Mouse (Mus musculus): ENCODE results near the gene Ap3m1. TPM values are rescaled to one million over a fixed set of nuclear protein-coding genes. Genes with fewer than 3 reads are reported as not detected.

The Ap3m1 gene
- polyA plus RNA-seq, 1 experiment from 2014 or later = 121 TPM

DNA sequence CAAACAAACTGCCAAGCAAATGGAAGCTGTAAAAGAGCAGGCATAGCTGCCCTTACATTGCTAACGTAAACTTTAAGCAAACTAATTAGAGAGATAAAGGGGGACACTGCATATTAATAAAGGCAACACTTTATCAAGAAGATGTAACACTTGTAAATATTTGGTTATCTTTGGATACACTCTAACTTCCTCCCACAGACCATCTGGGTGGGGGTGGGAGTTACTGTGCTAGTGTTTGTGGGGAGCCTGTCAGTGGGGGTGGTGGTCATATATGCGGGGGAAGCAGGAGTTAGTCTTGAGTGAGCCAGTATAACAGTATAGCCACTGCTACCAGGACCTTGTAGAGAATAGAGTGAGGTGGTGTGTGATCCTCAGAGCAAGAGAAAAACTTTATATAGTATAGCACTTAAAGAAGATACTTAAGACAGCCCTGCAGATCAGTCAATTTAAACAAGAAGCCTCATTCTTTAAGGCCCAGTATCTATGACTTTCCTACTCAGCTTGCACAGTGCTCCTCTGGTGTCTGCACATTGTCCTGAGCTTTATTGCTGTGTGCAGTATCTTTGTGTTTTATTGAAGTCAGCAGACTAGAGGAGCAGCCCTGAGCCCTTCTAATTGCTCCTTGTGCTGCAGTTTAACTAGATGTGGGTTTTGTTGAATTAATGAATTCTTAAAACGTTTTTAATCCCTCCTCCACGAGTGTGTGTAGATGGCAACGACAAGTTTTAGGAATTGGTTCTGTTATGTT is 10.6 kb upstream of the Ap3m1 start:
- no peak overlapping the region for H3K4me3 ChIP-seq (replicated peaks)
- WGBS = 62% methylated on average over 5 of the region's 5 CpGs
- no peaks in the 10 kb centered on the region for H3K36me3 ChIP-seq (replicated peaks)
- no peak overlapping the region for H3K27ac ChIP-seq
- H3K4me2 ChIP-seq = no peak overlapping the region
- H3K27me3 ChIP-seq = no peaks in the 10 kb centered on the region
- H3K9ac ChIP-seq = no peak overlapping the region
- H3K4me1 ChIP-seq = no peaks in the 10 kb centered on the region
- H3K9me3 ChIP-seq = no peaks in the 10 kb centered on the region
- ATAC-seq (ENCODE audit: low FRiP score) = no peak

DNA sequence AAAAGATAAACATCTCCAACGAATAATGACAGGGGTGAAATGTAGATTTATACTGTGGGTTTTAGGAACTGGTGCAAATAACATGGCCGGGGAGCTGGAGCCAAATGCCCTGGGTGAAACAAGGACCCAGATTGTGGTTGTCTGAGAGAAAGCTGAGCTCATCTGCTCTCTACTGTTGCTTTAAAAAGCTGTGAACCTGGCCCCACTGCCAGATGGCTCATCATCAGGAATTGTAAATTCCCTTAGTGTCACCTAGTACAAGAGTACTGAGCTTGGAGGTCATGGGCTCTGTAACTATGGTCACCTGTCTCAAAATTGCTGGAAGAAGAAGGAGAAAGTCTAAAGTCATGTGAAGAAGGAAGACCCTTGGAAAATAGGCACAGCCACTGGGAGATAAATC is 6.7 kb upstream of the Ap3m1 start:
- no peaks in the 10 kb centered on the region for H3K4me1 ChIP-seq
- 93% methylated on average over 2 of the region's 2 CpGs for WGBS
- no peak overlapping the region for H3K4me3 ChIP-seq (replicated peaks)
- no peak for ATAC-seq (ENCODE audit: low FRiP score)
- no peaks in the 10 kb centered on the region for H3K27me3 ChIP-seq
- H3K9me3 ChIP-seq = no peaks in the 10 kb centered on the region
- no peak overlapping the region for H3K4me2 ChIP-seq
- H3K9ac ChIP-seq = no peak overlapping the region
- H3K27ac ChIP-seq = no peak overlapping the region
- no peaks in the 10 kb centered on the region for H3K36me3 ChIP-seq (replicated peaks)

DNA sequence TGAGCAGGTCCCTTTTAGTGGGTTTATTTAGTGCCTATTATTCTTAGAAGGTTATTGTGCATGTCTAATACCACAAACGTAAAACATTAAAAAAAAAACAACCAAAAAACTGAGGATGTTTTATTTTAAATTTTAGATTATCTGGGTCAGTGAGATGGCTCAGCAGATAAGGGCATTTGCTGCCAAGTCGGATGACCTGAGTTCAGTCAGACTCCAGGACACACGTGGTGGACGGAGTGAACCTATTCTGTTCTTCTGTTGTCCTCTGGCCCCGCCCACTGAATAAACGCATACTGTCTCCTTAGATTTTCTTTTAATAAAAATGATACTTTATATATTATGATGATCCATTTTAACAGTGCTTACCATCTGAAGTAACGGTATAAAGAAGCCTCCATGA is 1.3 kb upstream of the Ap3m1 start:
- H3K4me2 ChIP-seq = peak overlapping the region; percentile 93
- no peak for ATAC-seq (ENCODE audit: low FRiP score)

DNA sequence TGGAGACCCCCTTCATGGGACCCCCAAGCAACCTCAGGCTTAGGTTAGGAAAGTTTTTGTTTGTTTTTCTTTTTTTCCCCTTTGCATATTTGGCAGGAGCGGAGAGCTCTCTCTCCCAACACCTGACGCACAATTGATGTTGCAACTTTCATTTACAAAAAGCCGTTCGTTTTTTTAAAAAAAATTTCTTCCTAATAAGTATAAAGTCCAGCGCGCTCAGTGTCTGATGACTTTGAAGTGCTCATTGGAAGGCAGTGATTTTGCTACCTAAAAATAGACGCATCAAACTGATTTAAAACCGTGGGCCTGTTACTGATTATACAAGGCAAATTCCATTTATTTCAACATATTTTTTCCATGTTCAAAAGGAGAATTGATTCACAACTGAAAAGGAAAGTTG is 843 bp upstream of the Ap3m1 start:
- ATAC-seq (ENCODE audit: low FRiP score) = no peak
- Histone ChIP-seq H3K27me3 (no peaks in the 10 kb centered on the region), H3K4me1 (peaks cover 12% of the 10 kb centered on the region; the same call in 1 of the 2 replicates), H3K4me2 (peak overlapping the region; percentile 93), H3K9me3 (0 out of 2 replicates have a peak, but pooled peaks cover 3% of the 10 kb centered on the region), H3K27ac (no peak overlapping the region), H3K36me3 (replicated peaks) (no peaks in the 10 kb centered on the region), H3K4me3 (replicated peaks) (peak overlapping the region; percentile 83), H3K9ac (peak overlapping the region; percentile 83)
- 9% methylated on average over 8 of the region's 8 CpGs for WGBS

More for the DNA sequence above, 1.3 kb upstream of the Ap3m1 start:
- Histone ChIP-seq H3K9me3 (0 out of 2 replicates have a peak, but pooled peaks cover 3% of the 10 kb centered on the region), H3K36me3 (replicated peaks) (no peaks in the 10 kb centered on the region), H3K9ac (no peak overlapping the region), H3K27me3 (no peaks in the 10 kb centered on the region), H3K4me1 (peaks cover 12% of the 10 kb centered on the region; the same call in 1 of the 2 replicates), H3K4me3 (replicated peaks) (peak overlapping the region; percentile 83; the same call in 1 of the 2 replicates), H3K27ac (no peak overlapping the region)
- 44% methylated on average over 7 of the region's 7 CpGs for WGBS

DNA sequence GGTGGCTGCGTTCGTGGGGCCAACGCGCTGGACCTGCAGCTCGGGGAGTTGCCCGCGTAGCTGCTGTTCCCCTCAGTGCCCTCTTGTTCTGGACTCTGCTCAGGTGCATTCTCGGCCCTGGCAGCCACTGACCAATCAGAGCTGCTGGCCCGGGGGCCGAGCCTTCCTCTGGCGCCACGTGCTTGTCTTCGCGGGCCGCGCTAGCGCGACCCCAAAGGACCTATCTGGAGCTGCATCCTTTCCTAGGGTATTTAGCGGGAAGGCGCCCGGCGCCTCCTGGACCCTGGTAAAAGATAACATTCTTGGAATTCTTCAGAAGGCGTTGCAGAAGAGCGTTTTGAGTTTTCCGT is 448 bp upstream of the Ap3m1 start:
- under 1% methylated on average over 25 of the region's 25 CpGs for WGBS
- Histone ChIP-seq H3K4me1 (peaks cover 12% of the 10 kb centered on the region; the same call in 1 of the 2 replicates), H3K9ac (peak overlapping the region; percentile 83), H3K4me3 (replicated peaks) (peak overlapping the region; percentile 83), H3K27me3 (no peaks in the 10 kb centered on the region), H3K27ac (peak overlapping the region; percentile 90), H3K4me2 (peak overlapping the region; percentile 93), H3K36me3 (replicated peaks) (no peaks in the 10 kb centered on the region), H3K9me3 (0 out of 2 replicates have a peak, but pooled peaks cover 3% of the 10 kb centered on the region)
- ATAC-seq (ENCODE audit: low FRiP score) = peak; percentile 83

DNA sequence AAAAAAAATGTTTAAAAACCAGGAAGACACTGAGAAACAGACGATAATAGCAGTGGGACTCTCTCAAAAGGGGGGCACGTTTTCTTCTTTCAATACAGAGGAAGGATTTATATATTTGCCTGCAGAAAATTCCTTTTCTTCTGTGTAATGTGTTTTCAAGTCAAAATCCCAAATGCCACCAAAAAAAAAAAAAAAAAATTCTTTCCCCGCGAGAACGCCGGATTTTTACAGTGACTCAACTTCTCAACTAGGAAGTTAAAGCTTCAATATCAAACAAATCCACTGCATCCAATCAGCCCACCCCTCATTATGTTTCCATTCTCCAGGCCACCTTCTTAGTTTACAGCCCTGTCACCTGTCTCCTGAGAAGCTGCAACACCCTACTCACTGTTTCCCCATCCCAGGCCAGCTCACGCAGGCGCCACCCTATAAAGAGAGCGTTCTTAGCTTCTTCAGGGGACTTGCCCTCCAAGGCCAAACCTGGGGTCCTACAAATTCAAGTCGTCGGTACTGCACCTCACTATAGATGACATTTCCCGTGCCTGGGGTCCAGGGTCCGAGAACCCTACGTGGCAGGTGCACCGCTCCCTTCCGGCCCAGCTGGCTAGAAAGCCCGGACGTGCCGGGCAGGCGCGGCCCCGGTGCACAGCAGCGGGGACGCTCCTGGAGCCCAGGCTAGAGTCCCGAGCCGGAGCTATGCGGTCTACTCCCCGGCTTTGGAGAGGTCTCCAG is 762 bp downstream of the Ap3m1 start:
- Histone ChIP-seq H3K27me3 (no peaks in the 10 kb centered on the region), H3K9me3 (0 out of 2 replicates have a peak, but pooled peaks cover 3% of the 10 kb centered on the region), H3K36me3 (replicated peaks) (no peaks in the 10 kb centered on the region), H3K9ac (peak overlapping the region; percentile 83), H3K27ac (peak overlapping the region; percentile 90), H3K4me3 (replicated peaks) (peak overlapping the region; percentile 83), H3K4me1 (peaks cover 12% of the 10 kb centered on the region; the same call in 1 of the 2 replicates), H3K4me2 (peak overlapping the region; percentile 93)
- ATAC-seq (ENCODE audit: low FRiP score) = no peak
- 11% methylated on average over 28 of the region's 28 CpGs for WGBS

DNA sequence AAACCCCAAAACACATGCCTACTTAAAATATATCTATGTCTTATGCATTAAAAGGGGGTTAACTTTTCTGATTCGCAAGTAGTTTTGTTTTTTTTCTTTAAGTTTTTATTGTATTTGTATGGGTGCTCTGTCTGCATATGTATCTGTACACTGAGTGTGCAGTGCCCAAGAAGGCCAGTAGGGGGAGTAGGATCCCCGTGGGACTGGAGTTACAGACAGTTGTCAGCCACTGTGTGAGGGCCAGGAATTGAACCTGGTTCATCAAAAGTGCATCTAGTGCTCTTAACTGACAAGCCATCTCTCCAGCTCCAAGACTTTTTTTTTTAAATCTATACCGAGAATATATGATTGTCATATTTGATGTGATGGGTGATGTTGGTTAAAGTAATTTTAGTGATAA is 1.6 kb downstream of the Ap3m1 start:
- no peak for ATAC-seq (ENCODE audit: low FRiP score)
- Histone ChIP-seq H3K9ac (no peak overlapping the region), H3K4me1 (peaks cover 12% of the 10 kb centered on the region; the same call in 1 of the 2 replicates), H3K27me3 (no peaks in the 10 kb centered on the region), H3K36me3 (replicated peaks) (no peaks in the 10 kb centered on the region), H3K4me2 (no peak overlapping the region; the same call in 1 of the 2 replicates), H3K9me3 (0 out of 2 replicates have a peak, but pooled peaks cover 3% of the 10 kb centered on the region), H3K27ac (no peak overlapping the region), H3K4me3 (replicated peaks) (peak overlapping the region; percentile 83; the same call in 1 of the 2 replicates)
- WGBS = 73% methylated on average over 3 of the region's 3 CpGs

DNA sequence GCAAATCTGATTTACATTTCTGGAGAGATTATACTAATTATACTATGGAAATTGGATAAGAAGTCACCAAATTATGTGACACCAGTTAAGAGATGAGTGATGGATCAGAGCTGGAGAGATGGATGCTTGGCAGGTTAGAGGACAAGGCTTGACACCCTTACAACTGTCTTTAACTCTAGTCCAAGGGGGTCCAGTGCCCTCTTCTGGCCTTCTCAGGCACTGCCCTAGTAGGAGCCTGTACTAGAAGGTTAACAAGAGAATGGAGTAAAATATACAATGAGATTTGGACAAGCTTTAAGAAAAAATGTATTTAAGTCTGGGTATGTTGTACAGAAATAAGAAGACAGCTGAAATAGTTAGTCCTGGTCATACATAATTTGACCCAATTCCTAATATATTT is 3.4 kb downstream of the Ap3m1 start:
- Histone ChIP-seq H3K4me3 (replicated peaks) (no peak overlapping the region), H3K9me3 (0 out of 2 replicates have a peak, but pooled peaks cover 3% of the 10 kb centered on the region), H3K27me3 (no peaks in the 10 kb centered on the region), H3K27ac (no peak overlapping the region), H3K4me1 (peaks cover 12% of the 10 kb centered on the region; the same call in 1 of the 2 replicates), H3K9ac (no peak overlapping the region), H3K4me2 (no peak overlapping the region), H3K36me3 (replicated peaks) (peaks cover 4% of the 10 kb centered on the region; the same call in 1 of the 2 replicates)
- no peak for ATAC-seq (ENCODE audit: low FRiP score)

DNA sequence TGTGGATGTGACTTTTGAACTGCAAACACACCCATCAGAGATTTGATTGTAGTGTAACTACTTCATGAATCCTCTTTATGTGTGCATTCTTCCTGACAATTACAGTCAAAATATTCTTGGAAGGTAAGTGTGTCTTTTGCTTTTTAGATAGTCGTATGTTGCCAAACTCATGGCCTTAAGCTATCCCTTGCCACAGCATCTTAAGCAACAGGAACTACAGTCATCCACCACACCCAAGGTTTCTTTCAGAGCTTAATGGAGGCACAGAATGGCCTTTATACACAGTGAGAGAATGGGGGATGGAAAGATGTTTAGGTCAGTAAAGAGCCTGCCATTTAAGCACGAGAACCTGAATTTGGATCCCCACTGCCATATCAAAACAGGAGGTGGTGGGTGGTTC is 4.5 kb downstream of the Ap3m1 start:
- Histone ChIP-seq H3K9me3 (0 out of 2 replicates have a peak, but pooled peaks cover 3% of the 10 kb centered on the region), H3K4me3 (replicated peaks) (no peak overlapping the region), H3K36me3 (replicated peaks) (peaks cover 4% of the 10 kb centered on the region; the same call in 1 of the 2 replicates), H3K27me3 (no peaks in the 10 kb centered on the region), H3K27ac (no peak overlapping the region), H3K4me1 (peaks cover 8% of the 10 kb centered on the region; the same call in 1 of the 2 replicates), H3K9ac (no peak overlapping the region), H3K4me2 (no peak overlapping the region)
- ATAC-seq (ENCODE audit: low FRiP score) = no peak
- 85% methylated on average over 2 of the region's 2 CpGs for WGBS

DNA sequence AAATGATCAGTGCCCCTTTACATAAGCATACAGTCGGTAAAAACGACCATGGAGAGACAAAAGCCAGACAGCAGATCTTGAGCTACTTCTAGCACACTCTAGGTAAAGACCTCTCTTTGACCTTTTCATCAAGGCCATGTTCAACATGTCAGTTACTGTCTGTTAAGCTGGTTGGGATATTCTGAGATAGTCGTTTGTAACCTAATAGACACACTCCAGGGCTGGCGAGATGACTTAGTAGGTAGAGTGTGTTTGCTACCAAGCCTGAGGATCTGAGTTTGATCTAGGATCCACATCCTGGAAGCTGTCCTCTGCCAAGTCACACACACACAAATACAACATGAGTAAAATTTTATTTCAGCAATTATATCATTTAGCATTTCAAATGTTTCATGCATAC is 12.7 kb downstream of the Ap3m1 start:
- WGBS = 89% methylated on average over 4 of the region's 4 CpGs
- no peaks in the 10 kb centered on the region for H3K9me3 ChIP-seq
- H3K4me1 ChIP-seq = no peaks in the 10 kb centered on the region
- peaks cover 36% of the 10 kb centered on the region for H3K36me3 ChIP-seq (replicated peaks)
- no peak overlapping the region for H3K4me2 ChIP-seq
- H3K4me3 ChIP-seq (replicated peaks) = no peak overlapping the region
- H3K27ac ChIP-seq = no peak overlapping the region
- no peak for ATAC-seq (ENCODE audit: low FRiP score)
- H3K9ac ChIP-seq = no peak overlapping the region
- no peaks in the 10 kb centered on the region for H3K27me3 ChIP-seq

DNA sequence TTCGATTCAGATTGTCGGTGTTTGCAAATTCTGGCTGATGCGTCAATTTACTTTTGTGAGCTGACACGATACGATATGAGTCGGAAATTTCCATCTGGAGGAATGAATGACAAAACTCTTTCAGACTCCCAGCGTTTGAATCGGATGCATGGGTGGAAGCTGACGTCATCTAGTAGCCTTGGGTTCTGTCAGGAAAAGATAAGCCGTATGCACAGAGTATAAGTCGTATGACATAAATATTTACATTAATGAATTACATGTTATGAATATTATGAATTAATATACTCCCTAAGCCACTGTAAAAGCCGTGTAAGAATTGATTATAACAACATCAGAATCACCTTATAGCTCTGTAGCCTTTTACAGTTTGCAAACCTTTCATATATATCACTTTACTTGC is 13.2 kb downstream of the Ap3m1 start:
- 93% methylated on average over 12 of the region's 12 CpGs for WGBS
- ATAC-seq (ENCODE audit: low FRiP score) = no peak
- H3K9ac ChIP-seq = no peak overlapping the region

DNA sequence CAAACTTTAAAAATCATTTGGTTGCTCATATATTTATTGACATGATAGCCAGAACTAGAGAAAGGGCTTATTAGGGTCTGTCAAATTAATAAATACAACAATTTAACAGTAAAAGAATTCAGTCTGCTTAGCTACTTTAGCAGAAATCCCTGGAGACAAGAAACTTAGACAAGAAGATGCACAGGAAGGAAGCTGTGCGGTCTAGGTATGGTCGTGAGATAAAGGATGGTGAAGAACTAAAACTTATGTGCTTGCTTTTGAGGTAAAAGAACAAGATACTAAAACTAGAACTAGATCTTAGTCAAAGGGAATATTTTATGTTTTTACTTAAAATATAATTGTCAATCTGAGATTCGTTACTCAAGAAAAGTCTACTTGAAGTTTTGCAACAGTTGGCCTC is 17.5 kb downstream of the Ap3m1 start:
- H3K4me3 ChIP-seq (replicated peaks) = no peak overlapping the region
- no peak overlapping the region for H3K4me2 ChIP-seq
- WGBS = 94% methylated on average over 3 of the region's 3 CpGs
- no peaks in the 10 kb centered on the region for H3K9me3 ChIP-seq
- H3K36me3 ChIP-seq (replicated peaks) = peaks cover 59% of the 10 kb centered on the region
- no peaks in the 10 kb centered on the region for H3K4me1 ChIP-seq
- H3K27me3 ChIP-seq = no peaks in the 10 kb centered on the region
- no peak overlapping the region for H3K27ac ChIP-seq
- no peak for ATAC-seq (ENCODE audit: low FRiP score)
- H3K9ac ChIP-seq = no peak overlapping the region

More for the DNA sequence above, 13.2 kb downstream of the Ap3m1 start:
- no peak overlapping the region for H3K4me3 ChIP-seq (replicated peaks)
- no peaks in the 10 kb centered on the region for H3K4me1 ChIP-seq
- no peaks in the 10 kb centered on the region for H3K27me3 ChIP-seq
- H3K9me3 ChIP-seq = no peaks in the 10 kb centered on the region
- no peak overlapping the region for H3K27ac ChIP-seq
- peaks cover 41% of the 10 kb centered on the region for H3K36me3 ChIP-seq (replicated peaks)
- no peak overlapping the region for H3K4me2 ChIP-seq
